Mouse (Mus musculus) myocyte (in vitro differentiated cells): ENCODE results near the gene Pax2. TPM values are rescaled to one million over a fixed set of nuclear protein-coding genes. Genes with fewer than 3 reads are reported as not detected.

ENCODE experiments used
- H3K27me3 ChIP-seq: one replicate; pipeline ENCODE4 v1.6.1; 2011; ENCODE audit not compliant: control insufficient read depth, insufficient read depth, insufficient read length
- H3K36me3 ChIP-seq: one replicate; pipeline ENCODE4 v1.6.1; 2011; ENCODE audit not compliant: control insufficient read depth, insufficient read depth
- H3K4me2 ChIP-seq: one replicate; pipeline ENCODE4 v1.6.1; 2011; ENCODE audit warnings: low read depth, control low read depth
- H3K4me3 ChIP-seq: one replicate; pipeline ENCODE4 v1.5.1; 2011; ENCODE audit warnings: mild to moderate bottlenecking, control low read depth, moderate library complexity
- H3K79me2 ChIP-seq: one replicate; pipeline ENCODE4 v1.6.1; 2011; ENCODE audit not compliant: control insufficient read depth, insufficient read depth
- H3ac ChIP-seq: one replicate; pipeline ENCODE4 v1.6.1; 2011; ENCODE audit not compliant: control insufficient read depth, insufficient read length
- CEBPB ChIP-seq: IDR thresholded peaks from 2 replicates; pipeline ENCODE4 v1.6.1; 2011; ENCODE audit warnings: mild to moderate bottlenecking, moderate library complexity; ENCODE audit not compliant: poor library complexity, insufficient read depth, severe bottlenecking
- E2F4 ChIP-seq: IDR thresholded peaks from one replicate; pipeline ENCODE4 v1.6.1; 2011; ENCODE audit warnings: mild to moderate bottlenecking, control low read depth, moderate library complexity; ENCODE audit not compliant: insufficient read depth
- MAX ChIP-seq: IDR thresholded peaks from one replicate; pipeline ENCODE4 v1.6.1; 2011; ENCODE audit warnings: low read depth, mild to moderate bottlenecking, control low read depth
- MYOD1 ChIP-seq, 3 experiments: IDR thresholded peaks; one replicate each; pipeline ENCODE4 v1.6.1; 2011; ENCODE audit warnings: control low read depth in 2 of 3, low read depth in 2 of 3, mild to moderate bottlenecking in 2 of 3, moderate library complexity in 1 of 3; ENCODE audit not compliant: insufficient read length in 2 of 3, control insufficient read depth in 1 of 3
- MYOG ChIP-seq, 3 experiments: IDR thresholded peaks; one replicate each; pipeline ENCODE4 v1.6.1; 2011; ENCODE audit warnings: control low read depth in 2 of 3, low read depth in 2 of 3, mild to moderate bottlenecking in 2 of 3; ENCODE audit not compliant: insufficient read length in 2 of 3, control insufficient read depth in 1 of 3, insufficient read depth in 1 of 3
- POLR2A ChIP-seq: IDR thresholded peaks from one replicate; pipeline ENCODE4 v1.6.1; 2011; ENCODE audit warnings: low read depth, mild to moderate bottlenecking, control low read depth, moderate library complexity; ENCODE audit not compliant: insufficient read length
- POLR2AphosphoS2 ChIP-seq: IDR thresholded peaks from one replicate; pipeline ENCODE4 v1.6.1; 2011; ENCODE audit warnings: low read depth, control low read depth; ENCODE audit not compliant: insufficient read length
- REST ChIP-seq: IDR thresholded peaks from one replicate; pipeline ENCODE4 v1.6.1; 2011; ENCODE audit warnings: mild to moderate bottlenecking, control low read depth, moderate library complexity; ENCODE audit not compliant: insufficient read depth, insufficient read length
- SRF ChIP-seq: IDR thresholded peaks from one replicate; pipeline ENCODE4 v1.6.1; 2011; ENCODE audit warnings: low read depth; ENCODE audit not compliant: control insufficient read depth, insufficient read length
- TCF12 ChIP-seq: IDR thresholded peaks from one replicate; pipeline ENCODE4 v1.6.1; 2011; ENCODE audit warnings: mild to moderate bottlenecking, control low read depth; ENCODE audit not compliant: poor library complexity, insufficient read depth, severe bottlenecking
- TCF3 ChIP-seq: IDR thresholded peaks from one replicate; pipeline ENCODE4 v1.6.1; 2011; ENCODE audit warnings: low read depth, control low read depth; ENCODE audit not compliant: insufficient read length
- USF1 ChIP-seq: IDR thresholded peaks from one replicate; pipeline ENCODE4 v1.6.1; 2011; ENCODE audit warnings: low read depth, mild to moderate bottlenecking, control low read depth, moderate library complexity
- polyA plus RNA-seq: library from polyadenylated mRNA; unstranded; fragments of >200 nt; fragmentation: generic; extraction: Trizol; gene quantifications from one replicate; pipeline ENCODE4 v1.2.1, GENCODE M21; 2012; ENCODE audit warnings: missing spikeins

Gene Pax2
- polyA plus RNA-seq, 1 experiment, result not detected

- no peaks in the 10 kb centered on the region for H3K36me3 ChIP-seq
- H3ac ChIP-seq, result no peak overlapping the region
- TF ChIP-seq SRF, result no peak
- no peak for TF ChIP-seq TCF12
- no peak for TF ChIP-seq REST
- no peak for TF ChIP-seq USF1
- TF ChIP-seq POLR2A, result no peak
- no peak for TF ChIP-seq MAX
- TF ChIP-seq POLR2AphosphoS2, result no peak
- no peak for TF ChIP-seq TCF3
- TF ChIP-seq E2F4, result no peak
- TF ChIP-seq MYOD1 (IDR thresholded peaks at IDR 0.05; ENCODE audit: control insufficient read depth in 1 of 3, insufficient read length in 2 of 3, low read depth in 2 of 3), result no peak
- TF ChIP-seq CEBPB, result no peak
- no peak for TF ChIP-seq MYOG (IDR thresholded peaks at IDR 0.05; ENCODE audit: control insufficient read depth in 1 of 3, insufficient read depth in 1 of 3, insufficient read length in 2 of 3, low read depth in 2 of 3)
- no peak overlapping the region for H3K4me2 ChIP-seq
- H3K4me3 ChIP-seq, result no peak overlapping the region
- peaks cover 66% of the 10 kb centered on the region for H3K27me3 ChIP-seq
- no peaks in the 10 kb centered on the region for H3K79me2 ChIP-seq
These were observed 32.0 kb upstream of the Pax2 start for GRCm38 (mm10) chr19:44723611-44724440.

GRCm38 (mm10) chr19:44725951-44726791 lies 29.7 kb upstream of the Pax2 start:
- Histone ChIP-seq H3K36me3 (no peaks in the 10 kb centered on the region), H3K79me2 (no peaks in the 10 kb centered on the region), H3ac (no peak overlapping the region), H3K4me2 (no peak overlapping the region), H3K27me3 (peaks cover 53% of the 10 kb centered on the region), H3K4me3 (no peak overlapping the region)
- no peak for TF ChIP-seq MYOG (IDR thresholded peaks at IDR 0.05; ENCODE audit: control insufficient read depth in 1 of 3, insufficient read depth in 1 of 3, insufficient read length in 2 of 3, low read depth in 2 of 3)
- no peak for TF ChIP-seq USF1
- no peak for TF ChIP-seq MAX
- no peak for TF ChIP-seq REST
- TF ChIP-seq TCF3, result no peak
- TF ChIP-seq SRF, result no peak
- TF ChIP-seq POLR2A, result no peak
- no peak for TF ChIP-seq CEBPB
- no peak for TF ChIP-seq E2F4
- TF ChIP-seq MYOD1 (IDR thresholded peaks at IDR 0.05; ENCODE audit: control insufficient read depth in 1 of 3, insufficient read length in 2 of 3, low read depth in 2 of 3), result no peak
- no peak for TF ChIP-seq POLR2AphosphoS2
- no peak for TF ChIP-seq TCF12

- no peaks in the 10 kb centered on the region for H3K36me3 ChIP-seq
- TF ChIP-seq CEBPB, result no peak
- no peak for TF ChIP-seq REST
- no peak for TF ChIP-seq E2F4
- no peak for TF ChIP-seq MYOD1 (IDR thresholded peaks at IDR 0.05; ENCODE audit: control insufficient read depth in 1 of 3, insufficient read length in 2 of 3, low read depth in 2 of 3)
- TF ChIP-seq TCF12, result no peak
- TF ChIP-seq MAX, result no peak
These were observed 21.7 kb upstream of the Pax2 start for GRCm38 (mm10) chr19:44734116-44734515.

GRCm38 (mm10) chr19:44734682-44735081 lies 21.2 kb upstream of the Pax2 start:
- peaks cover 78% of the 10 kb centered on the region for H3K27me3 ChIP-seq
- no peaks in the 10 kb centered on the region for H3K36me3 ChIP-seq
- no peak overlapping the region for H3K4me3 ChIP-seq
- no peaks in the 10 kb centered on the region for H3K79me2 ChIP-seq
- TF ChIP-seq USF1 (no peak), CEBPB (no peak), TCF12 (no peak)
- H3K4me2 ChIP-seq, result no peak overlapping the region
- H3ac ChIP-seq, result no peak overlapping the region

More at GRCm38 (mm10) chr19:44734116-44734515, 21.7 kb upstream of the Pax2 start:
- Histone ChIP-seq H3K4me2 (no peak overlapping the region), H3K79me2 (no peaks in the 10 kb centered on the region), H3K4me3 (no peak overlapping the region), H3K27me3 (peaks cover 72% of the 10 kb centered on the region), H3ac (no peak overlapping the region)
